Mouse (Mus musculus) stomach, embryonic 14.5 days (tissue): ENCODE data around the gene F5. TPM values are rescaled to one million over a fixed set of nuclear protein-coding genes. Genes with fewer than 3 reads are reported as not detected.
"Not testable (repeated sequence)": the region's sequence is repeated elsewhere in the genome, so short reads cannot be mapped to it uniquely, and the experiment has no call there.

Experiments
- ATAC-seq: fragments of 200-750 bp; cut with Nextera tagmentation; 2 replicates; pipeline ENCODE4 v1.8.0; 2017; ENCODE audit warnings: low read depth, moderate TSS enrichment; ENCODE audit not compliant: insufficient number of reproducible peaks, insufficient read depth, low FRiP score
- H3K27ac ChIP-seq: fragments of 300-500 bp; sonication (generic); 2 replicates; pipeline ENCODE4 v1.5.1; 2014; ENCODE audit warnings: mild to moderate bottlenecking, low read length, moderate library complexity, mixed read lengths
- H3K27me3 ChIP-seq: fragments of 300-500 bp; sonication (generic); 2 replicates; pipeline ENCODE4 v1.6.1; 2014; ENCODE audit warnings: low read length, control low read depth, mixed read lengths; ENCODE audit not compliant: control insufficient read depth, insufficient read depth
- H3K36me3 ChIP-seq: fragments of 300-500 bp; sonication (generic); 2 replicates; pipeline ENCODE4 v1.6.1; 2014; ENCODE audit warnings: mild to moderate bottlenecking, control low read depth, low read length, moderate library complexity, mixed read lengths; ENCODE audit not compliant: control insufficient read depth, insufficient read depth
- H3K4me1 ChIP-seq: fragments of 300-500 bp; sonication (generic); 2 replicates; pipeline ENCODE4 v1.6.1; 2014; ENCODE audit warnings: low read length, control low read depth, mixed read lengths; ENCODE audit not compliant: control insufficient read depth, insufficient read depth
- H3K4me2 ChIP-seq: fragments of 300-500 bp; sonication (generic); replicated peaks from 2 replicates; pipeline ENCODE4 v1.6.1; 2014; ENCODE audit warnings: low read depth, low read length, control low read depth
- H3K4me3 ChIP-seq: fragments of 300-500 bp; sonication (generic); 2 replicates; pipeline ENCODE4 v1.5.1; 2014; ENCODE audit warnings: low read depth, low read length, control low read depth
- H3K9ac ChIP-seq: fragments of 300-500 bp; sonication (generic); replicated peaks from 2 replicates; pipeline ENCODE4 v1.6.1; 2014; ENCODE audit warnings: low read depth, mild to moderate bottlenecking, control low read depth, low read length, moderate library complexity, mixed read lengths
- H3K9me3 ChIP-seq: fragments of 300-500 bp; sonication (generic); 2 replicates; pipeline ENCODE4 v1.6.1; 2016; ENCODE audit warnings: low read depth, low read length, control low read depth; ENCODE audit not compliant: control insufficient read depth
- WGBS: fragments of 180-500 bp; shearing (Covaris S2); extraction: QIAGEN DNeasy Blood & Tissue Kit; methylation state at CpG from one replicate; pipeline ENCODE4 v1.1.7; 2014; 5-methylcytosine and 5-hydroxymethylcytosine counted together
- polyA plus RNA-seq: library from polyadenylated mRNA; unstranded; fragments of >200 nt; fragmentation: Nextera tagmentation; extraction: Ambion mirVana; gene quantifications from 2 replicates; pipeline ENCODE4 v1.2.1, GENCODE M21; 2014

Gene F5
- polyA plus RNA-seq, 1 experiment from 2014 or later = 0.54 TPM

- H3K9ac ChIP-seq, ATAC-seq, H3K36me3 ChIP-seq, H3K9me3 ChIP-seq, H3K4me1 ChIP-seq, H3K27me3 ChIP-seq, H3K27ac ChIP-seq, H3K4me2 ChIP-seq, H3K4me3 ChIP-seq: not testable (repeated sequence)
- 74% methylated on average over 2 of the region's 4 CpGs for WGBS
These were observed 80.4 kb downstream of the F5 start for GRCm38 (mm10) chr1:164231937-164232570.

- WGBS = 78% methylated on average over 1 of the region's 1 CpGs
- no peak for ATAC-seq
These were observed 81.8 kb downstream of the F5 start for GRCm38 (mm10) chr1:164233447-164233846.

GRCm38 (mm10) chr1:164235078-164235477 is 83.4 kb downstream of the F5 start:
- Histone ChIP-seq H3K36me3 (no peaks in the 10 kb centered on the region), H3K27ac (no peak overlapping the region), H3K4me3 (no peak overlapping the region), H3K4me1 (no peaks in the 10 kb centered on the region), H3K9me3 (no peaks in the 10 kb centered on the region), H3K9ac (no peak overlapping the region), H3K4me2 (no peak overlapping the region), H3K27me3 (no peaks in the 10 kb centered on the region)
- WGBS = 37% methylated on average over 7 of the region's 7 CpGs
- no peak for ATAC-seq

More at GRCm38 (mm10) chr1:164233447-164233846, 81.8 kb downstream of the F5 start:
- H3K4me3 ChIP-seq = no peak overlapping the region
- no peaks in the 10 kb centered on the region for H3K36me3 ChIP-seq
- H3K4me2 ChIP-seq = no peak overlapping the region
- no peaks in the 10 kb centered on the region for H3K27me3 ChIP-seq
- no peaks in the 10 kb centered on the region for H3K4me1 ChIP-seq
- no peaks in the 10 kb centered on the region for H3K9me3 ChIP-seq
- H3K27ac ChIP-seq = no peak overlapping the region
- no peak overlapping the region for H3K9ac ChIP-seq

- no peak overlapping the region for H3K27ac ChIP-seq
- no peaks in the 10 kb centered on the region for H3K9me3 ChIP-seq
- no peaks in the 10 kb centered on the region for H3K36me3 ChIP-seq
- H3K9ac ChIP-seq = no peak overlapping the region
- no peak overlapping the region for H3K4me3 ChIP-seq
- 64% methylated on average over 7 of the region's 7 CpGs for WGBS
- ATAC-seq = no peak
- H3K4me1 ChIP-seq = no peaks in the 10 kb centered on the region
- H3K27me3 ChIP-seq = no peaks in the 10 kb centered on the region
- no peak overlapping the region for H3K4me2 ChIP-seq
These were observed 84.4 kb downstream of the F5 start for GRCm38 (mm10) chr1:164236078-164236477.

- H3K4me2 ChIP-seq = no peak overlapping the region
- H3K4me1 ChIP-seq = no peaks in the 10 kb centered on the region
- H3K4me3 ChIP-seq = no peak overlapping the region
- no peak overlapping the region for H3K9ac ChIP-seq
- 82% methylated on average over 2 of the region's 2 CpGs for WGBS
- H3K9me3 ChIP-seq = no peaks in the 10 kb centered on the region
- H3K36me3 ChIP-seq = no peaks in the 10 kb centered on the region
- no peaks in the 10 kb centered on the region for H3K27me3 ChIP-seq
- no peak overlapping the region for H3K27ac ChIP-seq
- no peak for ATAC-seq
These were observed 89.9 kb downstream of the F5 start for GRCm38 (mm10) chr1:164241494-164241893.

- no peak overlapping the region for H3K4me2 ChIP-seq
- H3K9me3 ChIP-seq = no peaks in the 10 kb centered on the region
- no peak overlapping the region for H3K27ac ChIP-seq
- H3K4me3 ChIP-seq = no peak overlapping the region
- H3K36me3 ChIP-seq = no peaks in the 10 kb centered on the region
- 48% methylated on average over 8 of the region's 8 CpGs for WGBS
- ATAC-seq = no peak
- no peak overlapping the region for H3K9ac ChIP-seq
- peaks cover 1% of the 10 kb centered on the region for H3K4me1 ChIP-seq
- no peaks in the 10 kb centered on the region for H3K27me3 ChIP-seq
These were observed 91.2 kb downstream of the F5 start for GRCm38 (mm10) chr1:164242809-164243208.

GRCm38 (mm10) chr1:164247442-164247841 is 95.8 kb downstream of the F5 start:
- Histone ChIP-seq H3K9ac (no peak overlapping the region), H3K4me1 (peaks cover 11% of the 10 kb centered on the region), H3K4me2 (peak overlapping the region; percentile 43; the same call in 1 of the 2 replicates), H3K36me3 (no peaks in the 10 kb centered on the region), H3K27ac (no peak overlapping the region), H3K9me3 (no peaks in the 10 kb centered on the region), H3K27me3 (no peaks in the 10 kb centered on the region), H3K4me3 (no peak overlapping the region)
- ATAC-seq = no peak
- WGBS = 49% methylated on average over 8 of the region's 8 CpGs

GRCm38 (mm10) chr1:164247971-164248370 is 96.3 kb downstream of the F5 start:
- 17% methylated on average over 10 of the region's 10 CpGs for WGBS
- H3K27ac ChIP-seq = no peak overlapping the region

More at GRCm38 (mm10) chr1:164247971-164248370, 96.3 kb downstream of the F5 start:
- no peaks in the 10 kb centered on the region for H3K36me3 ChIP-seq
- peaks cover 16% of the 10 kb centered on the region for H3K4me1 ChIP-seq
- H3K27me3 ChIP-seq = no peaks in the 10 kb centered on the region
- ATAC-seq = no peak
- peak overlapping the region; percentile 31 for H3K9ac ChIP-seq
- H3K9me3 ChIP-seq = no peaks in the 10 kb centered on the region
- H3K4me2 ChIP-seq = peak overlapping the region; percentile 43
- peak overlapping the region; percentile 71 for H3K4me3 ChIP-seq
